Mouse (Mus musculus) adrenal gland, adult 8-10 months (tissue): ENCODE results near the gene Olfr324. TPM values are rescaled to one million over a fixed set of nuclear protein-coding genes. Genes with fewer than 3 reads are reported as not detected.

ENCODE experiments used
- DNase-seq: peaks from one replicate; pipeline ENCODE4 v3.0.0; 2022
- total RNA-seq, 4 experiments: library from RNA; stranded (reverse); gene quantifications; 2 replicates each; pipeline ENCODE4 v1.2.4; 2022

Gene Olfr324
- not detected for total RNA-seq

DNA sequence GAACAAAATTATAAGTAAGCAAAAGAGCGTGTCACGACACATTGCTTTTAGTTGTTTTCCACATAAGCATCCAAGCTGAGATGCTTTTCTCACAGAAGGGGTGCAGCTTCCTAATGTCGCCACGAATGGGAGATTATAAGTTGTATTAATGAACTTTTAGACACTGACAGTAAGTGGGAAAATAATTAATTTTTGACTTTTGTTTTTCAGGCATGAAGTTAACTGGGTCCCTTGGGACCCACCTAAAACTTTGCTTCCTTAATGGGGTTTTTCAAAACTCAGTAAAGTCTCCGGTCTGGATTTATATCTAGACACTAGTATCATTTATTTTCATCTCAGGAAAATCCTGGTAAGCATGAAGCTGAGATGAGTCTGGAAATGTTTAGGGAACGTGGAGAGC is at the start of gene Olfr324:
Olfr324 (plus strand) TSS at position 301 of the 400 bp plus-strand sequence.
- DNase-seq, result no peak

DNA sequence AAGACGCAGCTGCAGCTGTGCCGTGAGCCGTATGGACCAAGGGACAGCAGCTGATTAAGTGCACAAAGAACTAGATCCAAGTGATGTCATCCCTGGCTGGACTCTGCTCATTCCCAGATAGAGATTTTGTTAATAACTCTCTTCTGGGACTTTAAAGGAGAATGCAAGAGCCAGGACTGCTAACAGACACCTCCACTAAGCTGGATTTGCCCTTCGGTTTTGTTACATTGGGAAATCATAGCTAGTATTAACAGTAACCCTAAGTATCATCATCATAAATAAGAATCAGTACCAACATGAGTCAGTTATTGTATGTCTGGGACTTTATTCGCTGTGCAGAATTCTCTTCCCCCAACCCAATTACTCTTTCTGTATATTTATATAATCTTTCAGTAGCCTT is 48.6 kb upstream of the Olfr324 start, which contains the start of gene Olfr329-ps:
Olfr329-ps (minus strand) TSS at position 101 of the 400 bp plus-strand sequence.
- no peak for DNase-seq

GRCm38 (mm10) chr11:58555536-58555935 is 39.4 kb upstream of the Olfr324 start, which contains the start of gene Olfr328:
TSS of gene Olfr328 (minus strand) at chr11:58555636.
- no peak for DNase-seq

DNA sequence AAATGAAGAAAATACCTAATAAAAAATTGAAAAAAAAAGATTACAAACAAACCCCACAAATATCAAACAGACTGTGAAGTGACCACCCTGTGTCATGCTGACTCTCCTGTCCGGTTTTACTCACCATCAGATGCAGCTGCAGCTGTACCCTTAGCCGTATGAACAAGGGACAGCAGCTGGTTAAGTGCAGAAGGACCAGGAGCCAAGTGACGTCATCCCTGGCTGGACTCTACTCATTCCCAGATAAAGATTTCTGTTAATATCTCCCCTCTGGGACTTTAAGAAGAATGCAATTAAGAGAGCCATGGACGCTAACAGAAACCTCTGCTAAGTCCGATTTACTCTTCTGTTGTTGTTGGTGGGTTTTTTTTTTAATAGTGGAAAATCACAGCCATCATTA is 24.5 kb upstream of the Olfr324 start, which contains the start of gene Olfr224:
Olfr224 (minus strand) TSS at position 149 of the 400 bp plus-strand sequence.
- no peak for DNase-seq

GRCm38 (mm10) chr11:58577430-58577829 is 17.5 kb upstream of the Olfr324 start, which contains the start of gene Olfr325:
TSS of gene Olfr325 (plus strand) at chr11:58577730.
- no peak for DNase-seq

DNA sequence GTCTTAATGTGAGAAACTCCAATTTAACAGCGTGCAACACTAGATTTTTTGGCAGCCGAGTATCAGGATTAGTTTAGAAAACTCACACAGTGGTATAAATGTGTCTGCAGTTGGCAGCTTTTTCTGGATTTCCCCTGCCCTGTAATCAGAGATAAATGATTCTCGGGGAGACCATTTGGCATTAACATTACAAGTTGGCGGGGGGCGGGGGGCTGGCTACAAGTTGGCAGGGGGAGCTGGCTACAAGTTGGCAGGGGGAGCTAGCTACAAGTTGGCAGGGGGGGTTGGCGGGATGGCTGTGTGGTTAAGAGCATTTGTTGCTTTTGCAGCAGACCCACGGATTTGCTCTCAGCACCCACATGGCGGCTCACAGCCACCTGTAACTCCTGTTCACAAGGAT is 16.3 kb upstream of the Olfr324 start:
- DNase-seq, result no peak

GRCm38 (mm10) chr11:58587898-58588348 is 7.0 kb upstream of the Olfr324 start:
- no peak for DNase-seq

DNA sequence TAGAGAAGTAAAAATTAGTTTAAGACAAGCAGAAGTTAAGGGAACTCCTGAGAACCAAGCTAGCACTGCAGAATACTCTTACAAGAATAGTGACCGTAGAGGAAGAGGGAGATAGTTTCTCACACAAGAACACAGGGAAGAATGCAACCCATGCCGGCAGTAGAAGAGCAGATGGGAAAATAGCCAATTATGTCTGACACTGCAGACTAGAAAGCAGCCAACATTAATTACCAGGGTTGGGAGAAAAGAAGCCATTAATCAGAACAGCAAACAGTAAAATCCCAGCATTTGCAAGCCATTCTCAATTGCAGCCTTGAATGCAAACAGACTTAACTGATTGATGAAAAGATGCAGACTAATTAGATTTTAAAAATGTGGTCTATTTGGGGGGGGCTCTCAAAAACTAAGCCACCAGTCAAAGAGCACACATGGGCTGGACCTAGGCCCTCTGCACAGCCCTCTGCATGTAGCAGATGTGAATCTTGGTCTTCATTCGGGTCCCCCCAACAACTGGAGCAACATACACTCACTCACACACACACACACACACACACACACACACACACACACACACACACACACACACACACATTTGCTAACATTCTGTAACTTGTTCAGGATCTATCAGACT is 6.2 kb upstream of the Olfr324 start:
- DNase-seq, result no peak

DNA sequence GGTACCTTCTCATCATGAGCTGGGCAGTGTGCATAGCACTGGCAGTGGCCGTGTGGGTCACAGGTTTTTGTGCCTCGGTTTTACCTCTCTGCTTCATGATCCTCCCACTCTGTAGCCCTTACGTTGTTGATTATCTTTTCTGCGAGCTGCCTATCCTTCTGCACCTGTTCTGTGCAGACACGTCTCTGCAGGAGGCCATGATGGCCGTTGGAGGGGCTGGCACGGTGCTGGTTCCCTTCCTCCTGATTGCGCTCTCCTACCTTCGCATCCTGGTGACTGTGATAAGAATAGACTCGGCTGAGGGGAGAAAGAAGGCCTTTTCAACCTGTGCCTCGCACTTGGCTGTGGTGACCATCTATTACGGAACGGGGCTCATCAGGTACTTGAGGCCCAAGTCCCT is 2.9 kb downstream of the Olfr324 start:
- no peak for DNase-seq

DNA sequence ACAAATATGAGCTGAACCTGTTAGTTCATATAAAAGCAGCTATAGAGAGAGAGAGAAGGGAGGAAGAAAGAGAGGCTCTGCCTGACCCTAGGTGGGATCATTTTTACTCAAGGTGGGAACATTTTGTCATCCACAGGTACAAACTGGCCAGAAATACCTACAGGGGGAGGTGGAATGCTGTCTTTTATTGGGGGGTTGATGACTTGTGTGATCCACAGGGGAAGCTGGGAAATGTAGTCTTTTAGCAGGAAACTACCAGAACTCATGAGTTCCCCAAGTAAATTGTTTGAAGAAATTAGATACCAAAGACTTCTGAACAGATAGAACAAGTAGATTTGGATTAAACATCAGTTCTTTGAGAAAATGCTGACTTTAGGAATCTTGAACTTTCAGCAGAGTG is 7.1 kb downstream of the Olfr324 start:
- no peak for DNase-seq

DNA sequence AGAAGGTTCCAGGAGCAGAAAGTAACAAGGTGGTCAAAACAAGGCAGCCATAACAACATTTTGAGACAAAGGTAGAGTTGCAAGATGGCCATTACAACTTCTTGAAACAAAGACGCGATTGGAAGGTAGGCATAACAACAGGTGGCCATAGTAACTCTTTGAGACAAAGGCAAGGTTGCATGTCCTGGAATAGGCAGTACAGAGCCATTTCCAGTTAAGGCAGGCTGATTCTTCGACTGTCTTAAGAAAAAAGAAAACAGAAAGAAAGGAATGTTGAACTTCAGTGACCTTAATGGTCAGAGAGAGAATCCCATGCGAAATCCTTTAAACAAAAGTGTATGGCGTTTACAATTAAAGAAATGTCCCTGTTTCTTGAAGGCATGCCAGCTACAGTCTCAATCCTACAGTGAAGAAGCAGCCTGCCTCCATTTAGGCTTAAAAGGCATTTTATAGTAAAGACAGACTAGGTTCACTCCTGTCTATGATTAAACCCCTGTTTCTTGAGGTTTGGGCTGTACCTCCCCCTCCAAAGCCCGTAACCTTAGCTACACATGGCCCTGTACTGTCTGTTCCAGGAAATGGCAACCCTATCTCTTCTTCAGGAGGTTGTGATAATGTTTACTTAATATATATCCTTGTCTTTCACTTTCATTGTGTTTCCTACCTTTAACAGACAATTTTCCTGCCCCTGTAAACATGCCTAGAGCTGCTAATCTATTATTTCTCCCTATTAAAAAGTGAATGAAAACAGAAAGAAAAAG is 8.1 kb downstream of the Olfr324 start:
- no peak for DNase-seq

GRCm38 (mm10) chr11:58604688-58605087 is 9.8 kb downstream of the Olfr324 start:
- DNase-seq, result no peak

GRCm38 (mm10) chr11:58605228-58605627 is 10.3 kb downstream of the Olfr324 start:
- no peak for DNase-seq

- no peak for DNase-seq
These were observed 11.4 kb downstream of the Olfr324 start for GRCm38 (mm10) chr11:58606177-58606919.

DNA sequence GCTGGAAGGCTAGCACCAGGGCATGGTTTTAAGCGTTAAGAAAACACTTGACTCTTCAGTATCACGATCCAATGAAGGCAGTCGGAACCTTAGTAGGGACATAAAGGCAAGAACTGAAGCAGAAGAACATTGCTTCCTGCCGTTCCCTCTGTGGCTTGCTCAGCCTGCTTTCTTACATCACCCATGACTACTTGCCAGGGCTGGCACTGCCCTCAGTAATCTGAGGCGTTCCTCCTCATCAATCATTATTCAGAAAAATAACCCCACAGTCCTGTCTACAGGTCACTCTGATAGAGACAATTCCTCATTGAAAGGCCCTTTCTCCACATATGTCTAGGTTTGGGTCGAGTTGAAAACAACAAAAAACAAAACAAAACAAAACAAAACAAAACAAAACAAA is 12.1 kb downstream of the Olfr324 start:
- no peak for DNase-seq

GRCm38 (mm10) chr11:58613359-58613758 is 18.4 kb downstream of the Olfr324 start:
- DNase-seq, result no peak

DNA sequence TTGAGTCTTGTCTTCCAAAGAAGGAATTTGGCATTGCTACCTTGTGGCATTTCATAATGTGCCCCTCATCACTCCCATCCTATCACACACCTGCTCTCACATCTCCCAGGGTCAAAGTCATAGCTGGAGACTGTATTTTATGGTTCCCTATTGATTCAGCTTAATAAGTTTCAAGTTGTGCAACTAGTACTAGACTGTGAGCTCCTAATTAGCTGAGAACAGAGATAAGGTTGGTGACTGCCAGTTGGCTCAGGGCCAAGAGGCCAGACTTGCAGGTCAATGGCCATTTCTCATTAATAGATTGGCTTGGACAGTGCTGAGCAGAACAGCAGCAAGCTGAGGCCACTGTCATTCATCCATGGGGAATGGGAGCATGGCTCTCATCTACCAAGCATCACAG is 19.6 kb downstream of the Olfr324 start:
- DNase-seq, result no peak

DNA sequence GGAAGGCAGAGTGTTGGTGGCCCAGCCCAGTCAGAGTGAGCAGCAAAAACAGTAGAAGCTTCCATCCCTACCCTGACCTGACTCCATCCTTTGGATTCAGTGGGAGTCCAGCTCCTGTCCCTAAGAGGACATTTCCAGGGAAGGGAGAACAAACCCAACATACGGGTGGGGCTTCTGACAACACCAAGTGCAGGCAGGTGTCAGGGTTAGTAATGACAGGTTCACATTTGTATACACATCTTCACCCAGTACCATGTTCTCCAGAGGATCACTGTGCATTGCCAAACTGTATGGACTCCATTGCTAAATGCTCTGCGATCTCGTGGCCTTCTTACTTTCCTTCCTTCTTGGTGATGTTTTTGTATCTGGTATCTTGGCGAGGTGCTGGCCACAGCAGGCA is 21.1 kb downstream of the Olfr324 start, which contains the start of gene 2210407C18Rik:
2210407C18Rik (minus strand) TSS at position 101 of the 400 bp plus-strand sequence.
- no peak for DNase-seq

DNA sequence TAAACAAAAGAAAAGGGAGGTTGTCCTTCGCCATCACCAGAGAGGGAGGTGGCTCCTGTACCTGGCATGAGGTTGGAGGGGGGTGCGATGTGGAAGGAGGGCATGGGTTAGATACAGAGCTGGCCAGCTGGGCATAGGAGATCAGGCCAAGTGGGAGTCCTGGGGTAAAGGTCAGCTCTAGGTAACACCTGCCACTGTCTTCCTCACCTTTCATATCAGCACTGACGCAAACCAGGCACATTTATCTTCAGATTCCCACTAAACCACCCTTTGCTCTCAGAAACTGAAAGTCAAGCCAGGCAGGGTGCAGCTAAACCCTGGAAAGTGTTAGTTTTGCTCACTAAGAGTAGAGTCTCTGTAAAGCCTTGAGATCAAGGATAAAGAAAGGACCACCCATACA is 23.5 kb downstream of the Olfr324 start:
- no peak for DNase-seq

DNA sequence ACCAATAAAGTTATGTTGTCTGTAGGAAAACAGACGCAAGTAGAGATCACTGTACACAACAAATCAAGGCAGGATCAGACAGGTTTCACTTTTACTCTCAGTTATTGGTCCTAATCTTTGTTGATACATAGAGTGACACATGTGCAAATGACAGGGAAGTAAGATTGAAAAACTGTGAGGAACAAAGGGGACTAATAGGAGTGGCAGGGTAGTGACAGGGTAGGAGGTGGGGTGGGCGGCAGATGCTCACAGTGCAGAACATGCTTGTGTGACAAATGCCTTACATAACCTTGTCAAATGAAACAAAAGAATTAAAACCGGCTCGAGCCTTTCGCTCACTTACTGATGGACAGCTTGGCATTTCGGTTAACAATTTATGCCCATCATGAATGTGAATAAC is 23.9 kb downstream of the Olfr324 start:
- no peak for DNase-seq

- no peak for DNase-seq
These were observed 31.2 kb downstream of the Olfr324 start for GRCm38 (mm10) chr11:58626146-58626545.

DNA sequence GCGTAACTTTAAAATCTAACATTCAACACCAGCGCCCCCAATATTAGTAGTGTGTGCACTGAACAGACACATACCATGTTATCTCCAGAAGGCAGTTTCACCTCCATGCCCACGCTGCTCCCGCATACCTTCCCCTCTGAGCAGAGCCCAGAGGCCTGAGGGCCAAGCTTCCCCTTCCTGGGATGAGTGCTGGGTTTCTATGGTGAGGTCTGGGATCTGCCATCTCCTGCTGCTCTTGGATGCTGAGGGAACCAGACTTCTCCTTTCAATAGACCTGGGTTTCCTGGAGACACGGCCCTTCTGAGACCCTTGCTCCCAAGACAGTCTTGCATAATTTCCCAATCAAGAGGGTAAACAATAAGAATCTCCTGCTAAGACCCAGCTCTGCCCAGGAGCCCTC is 35.5 kb downstream of the Olfr324 start, which contains the start of gene Olfr323:
Olfr323 (minus strand) TSS at position 101 of the 400 bp plus-strand sequence.
- no peak for DNase-seq

- DNase-seq, result no peak
These were observed 40.0 kb downstream of the Olfr324 start for GRCm38 (mm10) chr11:58634878-58635277.
